Mouse (Mus musculus) thymus, postnatal 25 days (tissue): ENCODE results near the gene Sbk3.

ENCODE experiments used
- DNase-seq: peaks from one replicate; pipeline ENCODE4 v3.0.0; 2022

Sbk3 gene

GRCm38 (mm10) chr7:4993347-4993998 lies 22.5 kb upstream of the Sbk3 start:
- DNase-seq = no peak

GRCm38 (mm10) chr7:4988250-4988649 lies 17.3 kb upstream of the Sbk3 start:
- no peak for DNase-seq

- no peak for DNase-seq
These were observed 5.9 kb upstream of the Sbk3 start for GRCm38 (mm10) chr7:4976832-4977231.

- DNase-seq = no peak
These were observed 4.5 kb upstream of the Sbk3 start for GRCm38 (mm10) chr7:4975455-4975854.

- no peak for DNase-seq
These were observed 1.5 kb upstream of the Sbk3 start for GRCm38 (mm10) chr7:4972321-4973047.

GRCm38 (mm10) chr7:4971710-4972109 lies 742 bp upstream of the Sbk3 start:
- DNase-seq = no peak

- DNase-seq = no peak
These were observed 6.0 kb downstream of the Sbk3 start for GRCm38 (mm10) chr7:4964988-4965387.

- DNase-seq = peak; percentile 87
These were observed 6.7 kb downstream of the Sbk3 start, which contains the start of gene Sbk2 for GRCm38 (mm10) chr7:4964272-4964671. TSS of gene Sbk2 (minus strand) at chr7:4964406.

- no peak for DNase-seq
These were observed 7.4 kb downstream of the Sbk3 start for GRCm38 (mm10) chr7:4963527-4963926.

- DNase-seq = no peak
These were observed 13.6 kb downstream of the Sbk3 start for GRCm38 (mm10) chr7:4957361-4957760.

- no peak for DNase-seq
These were observed 17.0 kb downstream of the Sbk3 start for GRCm38 (mm10) chr7:4953815-4954445.

GRCm38 (mm10) chr7:4950561-4951342 lies 20.2 kb downstream of the Sbk3 start:
- no peak for DNase-seq

GRCm38 (mm10) chr7:4948386-4948785 lies 22.6 kb downstream of the Sbk3 start:
- no peak for DNase-seq

GRCm38 (mm10) chr7:4947855-4948254 lies 23.1 kb downstream of the Sbk3 start:
- no peak for DNase-seq

GRCm38 (mm10) chr7:4943223-4943815 lies 27.6 kb downstream of the Sbk3 start:
- DNase-seq = peak; percentile 95

- no peak for DNase-seq
These were observed 28.3 kb downstream of the Sbk3 start for GRCm38 (mm10) chr7:4942673-4943072.

- DNase-seq = peak; percentile 87
These were observed 30.9 kb downstream of the Sbk3 start for GRCm38 (mm10) chr7:4940068-4940479.

GRCm38 (mm10) chr7:4938456-4938855 lies 32.5 kb downstream of the Sbk3 start:
- peak; percentile 85 for DNase-seq

- no peak for DNase-seq
These were observed 33.6 kb downstream of the Sbk3 start for GRCm38 (mm10) chr7:4937392-4937791.

- DNase-seq = no peak
These were observed 34.1 kb downstream of the Sbk3 start for GRCm38 (mm10) chr7:4936832-4937231.

GRCm38 (mm10) chr7:4934160-4934914 lies 36.6 kb downstream of the Sbk3 start:
- DNase-seq = no peak

- DNase-seq = no peak
These were observed 37.9 kb downstream of the Sbk3 start for GRCm38 (mm10) chr7:4933103-4933502.
